Mouse (Mus musculus) granulocyte monocyte progenitor cell, adult 5-6 weeks (primary cell): Measurements from ENCODE around the gene Ndufab1. TPM values are rescaled to one million over a fixed set of nuclear protein-coding genes. Genes with fewer than 3 reads are reported as not detected.
"Not testable (repeated sequence)": the region's sequence is repeated elsewhere in the genome, so short reads cannot be mapped to it uniquely, and the experiment has no call there.

Experiments used
- ATAC-seq: replicated peaks from 2 replicates; pipeline ENCODE4 v1.8.0; 2016; ENCODE audit warnings: mild to moderate bottlenecking, moderate TSS enrichment, inconsistent platforms; ENCODE audit not compliant: poor library complexity, severe bottlenecking
- total RNA-seq, 2 experiments: library from RNA; stranded (forward) in 1 of 2; stranded (reverse) in 1 of 2; fragments of 200-712, 200-1000 nt in 1 of 2; fragments of >200 nt in 1 of 2; fragmentation: Nextera tagmentation in 1 of 2; gene quantifications; 2 replicates each; pipeline ENCODE4 v1.2.3; 2014 to 2017

The Ndufab1 gene
- total RNA-seq (2014; fragmentation: Nextera tagmentation) = 218 and 319 TPM in 2 replicates
- total RNA-seq (2017) = 102 and 116 TPM in 2 replicates

DNA sequence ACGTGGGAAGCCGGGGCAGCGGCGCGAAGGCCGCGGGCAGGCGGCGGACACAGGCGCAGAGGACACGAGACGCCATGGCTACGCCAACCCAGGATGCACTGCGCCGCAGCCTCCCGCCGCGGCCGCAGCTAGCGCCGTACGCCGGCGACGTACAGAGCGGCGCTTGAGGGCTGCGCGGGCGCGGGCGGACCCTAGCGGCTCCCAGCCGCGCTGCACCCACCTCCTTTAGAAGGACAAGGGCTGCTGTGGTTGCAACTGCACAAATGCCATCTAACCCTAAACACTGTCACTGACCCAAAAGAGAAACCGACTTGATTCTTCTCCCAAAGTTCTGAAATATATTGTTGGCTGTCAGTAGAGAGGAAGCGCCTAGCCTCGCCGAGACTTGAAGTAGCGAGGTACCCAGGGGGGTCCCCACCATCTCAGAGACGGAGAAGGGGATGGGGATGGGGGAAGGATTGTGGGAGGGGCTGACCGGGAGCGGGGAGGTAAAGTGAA, at the start of gene Ndufab1:
Ndufab1 (minus strand) TSS at position 140 of the 498 bp plus-strand sequence.
- ATAC-seq = peak; percentile 99

DNA sequence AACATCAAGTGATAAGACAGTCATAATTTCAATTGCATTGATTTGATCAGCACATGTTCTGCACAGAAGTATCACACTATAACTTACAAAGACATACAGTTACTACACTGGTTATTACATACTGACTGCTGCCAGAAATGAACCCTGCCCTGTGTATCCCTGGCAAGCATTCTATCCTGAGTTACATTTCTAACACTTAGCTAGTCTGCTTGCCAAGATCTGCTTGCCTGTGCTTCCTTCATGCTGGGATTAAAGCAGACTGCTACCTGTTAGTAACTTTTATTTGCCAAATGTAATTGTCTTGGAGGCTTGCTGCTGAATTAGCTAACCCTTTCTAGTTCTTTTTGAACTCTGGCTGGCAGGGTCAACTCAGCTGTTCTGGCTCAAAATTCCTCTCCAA, 39.3 kb upstream of the Ndufab1 start:
- ATAC-seq = no peak

DNA sequence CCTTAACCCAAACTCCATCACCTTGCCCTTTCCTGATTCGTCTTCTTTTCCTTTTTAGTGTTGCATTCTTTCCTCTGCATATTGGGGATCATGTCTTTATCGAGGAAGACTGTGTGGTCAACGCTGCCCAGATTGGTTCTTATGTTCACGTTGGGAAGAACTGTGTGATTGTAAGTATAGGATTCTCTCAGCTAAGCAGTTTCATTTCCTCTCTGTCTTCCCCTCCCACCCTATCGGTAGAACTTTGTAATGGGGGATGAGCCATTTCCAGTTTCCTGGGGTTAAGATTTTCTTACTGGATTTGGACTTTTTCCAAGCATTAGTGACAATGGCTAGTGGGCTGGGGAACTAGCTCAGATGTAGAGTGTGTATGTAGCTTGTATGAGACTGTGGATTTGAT, 36.5 kb upstream of the Ndufab1 start:
- peak; percentile 73 for ATAC-seq

DNA sequence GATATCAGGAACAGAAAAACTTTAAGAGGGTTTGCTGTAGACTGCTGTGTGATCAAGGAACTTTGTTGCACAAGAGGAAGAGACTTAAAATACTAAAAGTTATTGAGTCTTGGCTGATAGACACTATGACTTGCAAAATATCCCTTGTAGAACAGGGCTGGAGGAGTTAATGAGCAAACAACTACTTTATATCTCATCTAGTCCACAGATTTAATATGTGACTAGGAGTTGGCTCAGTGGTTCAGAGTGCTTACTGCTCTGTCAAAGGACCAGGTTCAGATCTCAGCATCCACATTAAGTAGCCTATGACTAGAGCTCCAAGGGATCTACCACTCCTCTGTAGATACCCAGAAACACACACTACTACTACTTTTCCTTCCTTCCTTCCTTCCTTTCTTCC, 35.4 kb upstream of the Ndufab1 start:
- no peak for ATAC-seq

DNA sequence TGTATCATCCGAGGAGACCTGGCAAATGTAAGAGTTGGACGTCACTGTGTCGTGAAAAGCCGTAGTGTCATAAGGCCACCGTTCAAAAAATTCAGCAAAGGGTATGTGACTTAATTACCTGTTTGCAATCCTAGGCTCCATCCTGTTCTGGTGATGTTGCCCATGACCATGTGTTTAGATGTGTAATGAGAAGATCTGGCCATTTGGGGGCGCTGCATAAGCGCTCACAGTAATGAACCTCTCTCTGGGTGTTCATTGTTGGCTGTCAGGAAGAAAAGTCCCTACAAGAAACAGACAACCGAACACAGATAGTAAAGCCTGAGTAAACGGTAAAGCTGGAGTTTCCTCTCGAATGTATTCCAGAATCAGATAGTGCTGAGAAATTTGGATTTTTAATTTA, 33.4 kb upstream of the Ndufab1 start:
- ATAC-seq = no peak

DNA sequence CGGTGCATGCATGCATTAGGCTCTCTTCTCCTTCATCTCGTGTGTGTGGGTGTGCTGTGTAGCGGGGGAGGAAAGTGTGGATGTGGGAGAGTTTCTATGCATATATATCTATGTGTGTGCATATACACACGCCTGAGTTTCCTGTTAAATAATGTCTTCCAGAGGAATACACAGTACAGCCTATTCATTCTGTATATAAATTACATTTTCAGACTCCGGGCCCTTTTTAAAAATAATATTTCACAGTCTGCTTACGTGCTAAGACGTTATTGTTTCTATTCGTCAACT, 31.6 kb upstream of the Ndufab1 start:
- peak; percentile 0; the same call in 1 of the 2 replicates for ATAC-seq

DNA sequence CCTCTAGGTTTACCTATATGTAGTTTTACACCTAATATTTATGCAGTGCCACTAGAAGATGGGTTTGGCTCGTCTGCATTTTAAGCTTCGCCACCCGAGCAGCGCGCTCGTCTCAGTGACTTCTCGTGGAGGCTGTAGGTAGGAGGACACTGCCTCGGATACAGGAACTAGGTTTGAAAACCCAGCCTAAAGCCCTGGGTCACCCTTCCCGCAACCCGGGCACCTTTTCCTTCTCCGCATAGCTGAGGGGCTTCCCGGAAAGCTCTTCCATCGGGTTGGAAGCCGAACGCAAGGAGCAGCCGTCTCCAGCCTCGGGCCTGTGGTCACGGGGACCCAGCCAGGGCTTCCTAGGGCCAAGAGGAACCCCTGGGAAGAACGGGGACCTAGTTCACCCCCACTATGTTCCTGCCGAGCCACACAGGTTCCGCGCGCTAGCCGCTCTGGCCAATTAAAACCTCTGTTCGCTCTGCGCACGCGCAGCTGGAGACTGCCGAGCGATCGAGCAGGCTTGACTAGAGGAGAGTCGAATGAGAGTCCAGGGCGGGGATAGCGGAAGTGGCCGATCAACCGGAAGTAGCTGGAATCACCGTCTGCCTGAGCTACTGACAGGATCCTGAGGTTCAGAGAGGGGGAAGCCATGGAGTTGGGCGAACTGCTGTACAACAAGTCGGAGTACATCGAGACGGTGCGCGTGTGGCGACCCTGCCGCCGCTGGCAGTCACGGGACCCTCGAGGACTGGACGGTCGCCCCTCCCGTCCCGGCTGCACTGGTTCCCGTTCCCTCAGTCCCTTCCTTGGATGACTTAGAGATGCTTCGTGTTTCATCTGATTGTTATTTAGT, 31.0 kb upstream of the Ndufab1 start, which contains the start of the genes Palb2 and Dctn5:
Palb2 (minus strand) TSS at position 489 of the 841 bp plus-strand sequence.
Dctn5 (plus strand) TSS at position 545 of the 841 bp plus-strand sequence.
- ATAC-seq = peak; percentile 92

DNA sequence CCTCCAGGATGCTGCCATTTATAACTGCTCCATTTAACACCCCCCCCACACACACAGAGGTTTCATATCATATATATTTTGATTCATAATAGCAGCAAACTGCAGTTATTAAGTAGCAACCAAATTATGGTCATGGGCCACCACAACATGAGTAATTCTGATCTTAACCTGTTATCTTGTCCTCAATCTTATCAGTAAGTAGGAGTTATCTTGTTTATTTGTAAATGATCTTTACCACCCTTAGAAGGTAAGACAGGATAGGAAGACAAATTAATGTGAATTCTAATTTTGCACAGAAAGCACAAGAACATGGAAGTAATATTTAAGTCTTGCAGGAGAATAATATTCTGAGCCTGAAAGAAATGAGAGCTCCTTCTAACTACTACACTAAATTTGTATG, 30.1 kb upstream of the Ndufab1 start:
- ATAC-seq = no peak

DNA sequence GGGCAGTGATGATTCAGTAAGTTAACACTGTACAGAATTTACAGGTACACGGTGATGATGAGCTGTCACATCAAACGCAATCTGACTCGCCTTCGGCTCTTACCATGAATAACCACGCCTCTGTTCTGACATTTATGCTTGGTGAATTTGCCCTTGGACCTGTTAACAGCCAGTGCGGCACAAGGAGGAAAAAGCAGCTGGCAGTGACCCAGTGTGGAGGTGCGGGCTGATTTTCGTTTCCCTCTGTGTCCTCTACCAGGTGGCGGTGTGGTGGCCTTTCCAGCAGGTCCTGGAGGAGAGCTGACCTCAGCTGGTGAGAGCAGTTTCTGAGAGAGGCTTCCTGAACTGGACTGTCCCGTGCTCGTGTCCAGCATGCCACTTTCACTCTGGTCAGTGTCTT, 25.3 kb upstream of the Ndufab1 start:
- ATAC-seq = no peak

DNA sequence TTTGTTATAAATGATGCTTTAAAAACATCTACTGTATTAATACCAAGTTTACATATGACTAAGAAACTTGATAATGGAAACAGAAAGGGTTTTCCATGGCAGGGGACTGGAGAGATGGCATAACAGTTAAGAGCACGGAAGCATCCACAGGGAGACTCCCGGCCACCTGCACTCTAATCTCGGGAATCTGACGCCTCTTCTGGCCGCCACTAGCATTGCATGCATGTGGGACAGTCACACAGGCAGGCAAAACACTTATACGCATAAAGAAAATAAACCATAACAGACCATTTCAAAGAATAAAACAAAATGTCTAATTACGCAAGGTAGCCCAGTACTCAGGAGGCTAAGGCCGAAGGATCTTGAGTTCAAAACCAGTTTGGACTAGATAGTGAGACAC, 23.9 kb upstream of the Ndufab1 start:
- ATAC-seq = no peak

DNA sequence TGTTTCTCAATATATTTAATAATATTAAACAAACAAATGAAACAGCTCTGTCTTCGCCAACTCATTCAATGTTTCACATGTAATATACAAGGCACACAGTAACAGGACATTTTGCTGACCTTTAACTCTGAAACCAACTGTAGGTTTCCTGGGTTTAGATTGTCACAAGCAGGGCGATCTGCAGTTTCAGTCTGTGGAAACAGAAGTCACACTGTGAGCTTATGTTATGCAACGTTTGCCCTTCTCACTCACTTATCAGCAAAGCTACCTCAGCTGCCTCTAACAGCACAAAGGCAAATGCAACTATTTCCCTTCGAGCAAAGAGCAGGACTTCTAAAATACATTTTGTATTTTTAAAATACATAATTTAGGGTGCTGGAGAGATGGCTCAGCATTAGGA, 21.8 kb upstream of the Ndufab1 start:
- no peak for ATAC-seq

DNA sequence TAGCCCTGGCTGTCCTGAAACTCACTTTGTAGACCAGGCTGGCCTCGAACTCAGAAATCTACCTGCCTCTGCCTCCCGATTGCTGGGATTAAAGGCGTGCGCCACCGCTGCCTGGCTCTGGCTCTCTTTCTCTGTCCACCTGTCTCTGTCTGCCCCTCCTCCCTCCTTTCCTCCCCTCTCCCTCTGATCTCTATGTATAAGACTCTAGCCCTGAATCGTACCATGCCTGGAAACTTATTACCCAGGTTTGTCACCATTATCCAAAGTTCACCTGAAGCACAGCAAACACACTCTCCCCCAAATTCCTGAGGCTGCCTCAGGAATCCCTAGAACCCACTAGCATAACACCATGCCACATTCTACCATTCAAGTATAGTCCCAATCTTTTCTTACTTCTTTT, 6.5 kb upstream of the Ndufab1 start:
- no peak for ATAC-seq

DNA sequence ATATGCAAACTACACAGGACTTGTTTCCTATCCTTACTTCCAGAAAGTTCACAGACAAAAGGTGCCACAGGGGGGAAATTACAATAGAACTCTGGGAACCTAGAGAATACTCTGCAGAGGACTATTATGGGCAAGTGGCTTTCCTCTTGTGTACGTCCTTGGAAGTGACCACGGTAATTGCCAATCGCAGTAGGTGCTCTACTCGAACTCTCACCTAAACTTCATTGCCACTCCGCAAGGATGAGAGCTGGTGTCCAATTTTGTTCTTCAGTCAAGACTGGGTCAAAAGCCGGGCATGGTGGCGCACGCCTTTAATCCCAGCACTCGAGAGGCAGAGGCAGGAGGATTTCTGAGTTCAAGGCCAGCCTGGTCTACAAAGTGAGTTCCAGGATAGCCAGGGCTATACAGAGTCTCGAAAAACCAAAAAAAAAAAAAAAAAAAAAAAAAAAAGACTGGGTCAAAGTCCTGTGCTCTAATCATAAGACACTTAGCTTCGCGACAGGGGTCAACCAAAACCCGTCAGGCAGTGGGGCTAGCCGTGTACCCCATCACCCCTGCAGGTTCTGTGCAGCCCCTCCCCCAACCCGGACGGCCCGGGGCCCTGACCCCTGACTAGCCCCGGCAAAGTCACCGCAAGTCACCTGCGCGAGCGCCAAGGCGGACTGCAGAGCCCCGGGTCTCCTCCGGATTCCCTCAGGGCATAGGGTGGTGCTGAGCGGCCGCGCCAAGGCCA, 506 bp downstream of the Ndufab1 start:
- ATAC-seq = not testable (repeated sequence)

DNA sequence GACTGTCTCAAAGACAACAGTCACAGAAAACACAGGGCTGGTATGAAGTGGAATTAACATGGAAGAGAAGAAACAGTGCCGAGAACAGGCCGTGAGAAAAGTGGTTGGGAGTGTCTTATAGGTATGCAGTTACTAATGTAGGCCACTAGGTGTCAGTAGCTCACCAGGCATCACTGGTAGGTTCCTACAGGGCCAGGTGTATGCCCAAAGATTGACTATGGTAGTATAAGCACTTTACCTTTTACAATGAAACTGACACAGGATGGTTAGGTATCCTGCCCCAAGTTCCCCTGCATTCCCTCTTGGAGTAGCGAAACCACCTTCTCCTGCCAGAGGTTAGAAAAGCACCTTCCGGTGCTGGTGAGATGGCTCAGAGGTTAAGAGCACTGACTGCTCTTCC, 2.5 kb downstream of the Ndufab1 start:
- peak; percentile 70 for ATAC-seq

DNA sequence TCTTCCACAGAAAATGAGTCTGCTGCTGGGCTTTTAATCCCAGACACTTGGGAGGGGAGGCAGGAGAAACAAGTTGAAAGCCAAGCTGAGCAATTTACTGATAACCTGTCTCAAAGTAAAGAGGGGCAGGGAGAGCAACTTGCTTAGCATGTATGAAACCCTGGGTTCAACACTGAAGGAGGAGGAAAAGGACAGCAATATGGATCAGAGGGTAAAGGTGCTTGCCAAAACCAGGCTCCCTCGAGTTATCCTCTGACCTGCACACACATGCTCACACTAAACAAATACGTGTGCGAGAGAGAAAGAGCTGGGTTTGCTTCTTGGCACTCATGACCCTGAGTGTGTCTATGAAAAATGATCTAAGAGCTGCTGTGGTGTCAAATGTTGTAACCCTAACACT, 3.7 kb downstream of the Ndufab1 start:
- ATAC-seq = no peak

DNA sequence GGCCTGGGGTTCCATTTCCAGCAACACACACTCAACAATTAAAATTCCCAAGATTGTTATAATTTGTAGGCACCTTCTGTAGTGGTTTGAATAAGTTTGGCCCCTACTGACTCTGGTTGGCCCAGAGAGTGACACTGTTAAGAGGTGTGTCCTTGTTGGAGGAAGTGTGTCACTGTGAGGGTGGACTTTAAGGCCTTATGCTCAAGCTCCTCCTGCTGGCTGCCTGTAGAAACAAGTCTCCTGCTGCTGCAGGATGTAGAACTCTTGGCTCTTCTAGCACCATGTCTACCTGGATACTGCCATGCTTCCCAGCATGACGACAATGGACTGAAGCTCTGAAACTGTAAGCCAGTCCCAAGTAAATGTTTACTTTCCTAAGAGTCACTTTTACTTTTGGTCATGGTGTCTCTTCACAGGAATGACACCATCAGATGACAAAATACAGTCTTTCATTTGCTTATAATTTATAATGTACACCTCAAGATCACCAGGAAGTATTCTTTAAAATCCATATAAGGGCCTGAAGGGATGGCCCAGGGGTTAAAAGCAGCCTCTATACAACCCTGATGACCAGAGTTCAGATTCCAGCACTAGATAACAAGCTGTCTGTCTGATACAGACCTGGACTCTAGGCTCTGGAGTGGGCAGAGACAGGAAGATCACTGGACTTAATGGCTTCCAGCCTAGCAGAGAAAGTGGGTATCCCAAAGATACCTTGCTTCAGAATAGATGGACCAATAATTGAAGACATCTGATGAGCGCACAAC, 6.9 kb downstream of the Ndufab1 start:
- ATAC-seq = peak; percentile 71

DNA sequence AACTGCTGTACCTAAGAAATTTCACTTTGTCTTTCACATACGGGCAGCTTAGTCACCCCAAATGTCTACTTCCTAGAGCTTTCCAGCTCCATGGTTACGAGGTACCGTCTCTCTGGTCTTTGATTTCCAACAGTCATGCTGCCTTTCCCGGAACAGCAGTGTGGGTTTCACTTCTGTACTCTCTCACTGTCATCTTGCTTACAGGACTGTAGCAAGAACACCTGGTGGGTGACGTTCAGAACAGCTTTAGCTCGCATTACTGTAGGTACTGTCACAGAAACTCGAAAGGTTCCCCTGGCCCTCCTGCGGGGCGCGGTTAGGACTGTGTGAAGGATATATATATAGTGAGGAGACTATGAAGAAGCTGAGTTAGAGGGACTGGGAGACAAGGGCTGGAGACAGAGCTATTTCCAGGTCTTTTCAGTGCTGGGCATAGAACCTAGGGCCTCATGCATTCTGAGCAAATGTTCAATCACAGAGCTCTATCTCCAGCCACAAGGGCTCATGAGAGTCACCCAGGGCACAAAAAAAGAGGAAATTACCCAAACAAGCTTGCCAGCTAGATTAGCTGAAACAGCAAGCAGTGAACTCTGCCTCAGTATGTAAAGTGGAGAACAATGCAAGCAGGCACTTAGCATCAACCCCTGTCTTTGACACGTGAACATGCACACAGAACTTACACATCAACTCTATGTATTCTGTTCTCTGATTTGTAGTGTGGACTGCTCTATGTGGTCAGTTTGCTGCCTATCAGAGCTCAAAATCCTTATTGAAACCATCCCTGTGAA, 14.3 kb downstream of the Ndufab1 start:
- ATAC-seq = peak; percentile 48

DNA sequence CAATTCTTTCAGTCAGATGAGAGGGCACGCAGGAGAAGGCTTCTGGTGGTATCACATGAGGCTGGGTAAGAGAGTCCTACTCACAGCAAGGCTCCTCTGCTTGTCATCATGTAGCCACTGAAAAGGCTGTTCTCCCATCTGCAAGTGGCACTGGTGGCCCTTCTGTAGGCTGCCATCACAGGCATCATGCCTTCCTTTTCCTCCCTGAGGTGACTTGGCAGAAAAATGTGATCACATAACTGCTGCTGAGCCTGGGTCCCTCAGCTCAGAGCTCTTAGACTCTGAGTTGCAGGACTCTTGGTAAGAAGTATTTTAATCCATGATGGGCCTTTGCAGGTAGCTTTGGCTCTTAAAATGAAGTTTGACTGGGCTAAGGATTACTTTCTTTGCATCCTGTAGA, 20.6 kb downstream of the Ndufab1 start:
- no peak for ATAC-seq

DNA sequence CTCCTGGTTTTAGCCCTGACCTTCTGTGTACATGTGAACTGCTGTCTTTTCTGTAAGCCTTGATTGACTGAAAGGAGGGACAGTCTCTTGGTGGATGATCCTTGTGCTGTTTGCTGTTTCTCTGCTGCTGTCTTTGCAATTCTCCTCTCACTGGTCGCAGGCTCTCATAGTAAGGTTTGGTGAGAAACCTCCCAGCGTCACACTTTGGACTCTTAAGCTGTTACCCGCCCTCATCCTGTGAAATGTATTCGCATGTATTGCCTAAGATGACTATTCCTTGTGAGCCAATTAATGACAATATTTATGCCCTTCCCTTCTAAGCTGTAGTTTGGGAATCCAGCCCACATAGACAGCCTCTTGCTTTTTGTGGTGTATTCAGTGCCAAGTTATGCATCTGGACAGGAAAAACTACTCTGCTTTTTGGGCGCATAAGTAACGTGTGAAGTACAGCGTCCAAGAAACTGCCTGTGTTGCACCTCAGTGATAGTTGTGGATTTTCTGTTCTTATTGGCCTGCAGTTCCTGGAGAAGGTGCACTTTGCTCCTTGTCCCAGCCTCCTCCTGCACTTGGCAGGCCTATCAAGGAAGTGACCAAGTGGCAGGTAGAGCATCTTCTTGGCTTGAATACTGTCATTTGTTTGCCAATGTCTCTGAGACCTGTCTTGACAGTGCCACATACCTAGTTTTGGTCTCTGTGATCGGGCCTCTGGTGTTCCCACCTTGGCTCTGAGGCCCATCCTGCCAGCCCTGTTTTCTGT, 21.7 kb downstream of the Ndufab1 start:
- ATAC-seq = no peak
